Mouse (Mus musculus) G1E (cell line): ENCODE measurements around the gene Tkfc. TPM values are rescaled to one million over a fixed set of nuclear protein-coding genes. Genes with fewer than 3 reads are reported as not detected.

Experiments
- ATAC-seq: 2 replicates; pipeline ENCODE4 v1.8.0; 2016; ENCODE audit warnings: mild to moderate bottlenecking; ENCODE audit not compliant: insufficient number of reproducible peaks, poor library complexity, low FRiP score, severe bottlenecking; ENCODE audit errors: extremely low read depth
- DNase-seq: peaks from one replicate; pipeline ENCODE4 v3.0.0; 2012; ENCODE audit warnings: low spot score
- H3K27me3 ChIP-seq: 2 replicates; pipeline ENCODE4 v1.6.1; 2012; ENCODE audit warnings: mild to moderate bottlenecking, low read length, inconsistent platforms; ENCODE audit not compliant: insufficient read depth
- H3K36me3 ChIP-seq: replicated peaks from 2 replicates; pipeline ENCODE3; 2012; ENCODE audit warnings: mild to moderate bottlenecking, inconsistent platforms
- H3K4me1 ChIP-seq: 2 replicates; pipeline ENCODE4 v1.6.1; 2012; ENCODE audit warnings: low read depth, low read length, inconsistent platforms, mixed read lengths; ENCODE audit not compliant: insufficient read depth
- H3K4me3 ChIP-seq: 2 replicates; pipeline ENCODE4 v1.5.1; 2012; ENCODE audit warnings: low read depth, mild to moderate bottlenecking, inconsistent platforms, low read length, moderate library complexity, mixed read lengths
- H3K9me3 ChIP-seq: replicated peaks from 2 replicates; pipeline ENCODE4 v1.6.1; 2012; ENCODE audit warnings: inconsistent platforms
- CTCF ChIP-seq: IDR thresholded peaks from 2 replicates; pipeline ENCODE4 v1.5.1; 2012; ENCODE audit warnings: low read depth, low read length, inconsistent platforms, mixed read lengths
- GATA1 ChIP-seq: IDR thresholded peaks from 2 replicates; pipeline ENCODE4 v1.6.1; 2012; ENCODE audit warnings: borderline replicate concordance, low read length, inconsistent platforms, mixed read lengths
- GATA2 ChIP-seq: IDR thresholded peaks from 2 replicates; pipeline ENCODE4 v1.6.1; 2012; ENCODE audit warnings: low read depth, low read length, inconsistent platforms, borderline replicate concordance
- POLR2AphosphoS5 ChIP-seq: IDR thresholded peaks from 2 replicates; pipeline ENCODE4 v1.6.1; 2012; ENCODE audit warnings: low read depth, low read length, inconsistent platforms; ENCODE audit not compliant: insufficient replicate concordance
- TAL1 ChIP-seq: conservative IDR thresholded peaks from 2 replicates; pipeline ENCODE4 v1.6.1; 2012; ENCODE audit warnings: low read depth, low read length, inconsistent platforms, mixed read lengths
- polyA plus RNA-seq: library from polyadenylated mRNA; stranded (reverse); fragments of >175 nt; gene quantifications from 2 replicates; pipeline ENCODE4 v1.2.3, GENCODE M21; 2012
- total RNA-seq, 2 experiments: library from RNA; stranded (forward) in 1 of 2; stranded (reverse) in 1 of 2; fragments of 200-1000 nt in 1 of 2; fragments of >200 nt in 1 of 2; fragmentation: Nextera tagmentation in 1 of 2; gene quantifications; 2 replicates each; pipeline ENCODE4 v1.2.3; 2014 to 2017

Tkfc gene
- total RNA-seq (2014; fragmentation: Nextera tagmentation) (10.9 and 11.7 TPM in 2 replicates), total RNA-seq (2017) (6.7 and 6.8 TPM in 2 replicates), polyA plus RNA-seq (2.7 and 4.6 TPM in 2 replicates)

DNA sequence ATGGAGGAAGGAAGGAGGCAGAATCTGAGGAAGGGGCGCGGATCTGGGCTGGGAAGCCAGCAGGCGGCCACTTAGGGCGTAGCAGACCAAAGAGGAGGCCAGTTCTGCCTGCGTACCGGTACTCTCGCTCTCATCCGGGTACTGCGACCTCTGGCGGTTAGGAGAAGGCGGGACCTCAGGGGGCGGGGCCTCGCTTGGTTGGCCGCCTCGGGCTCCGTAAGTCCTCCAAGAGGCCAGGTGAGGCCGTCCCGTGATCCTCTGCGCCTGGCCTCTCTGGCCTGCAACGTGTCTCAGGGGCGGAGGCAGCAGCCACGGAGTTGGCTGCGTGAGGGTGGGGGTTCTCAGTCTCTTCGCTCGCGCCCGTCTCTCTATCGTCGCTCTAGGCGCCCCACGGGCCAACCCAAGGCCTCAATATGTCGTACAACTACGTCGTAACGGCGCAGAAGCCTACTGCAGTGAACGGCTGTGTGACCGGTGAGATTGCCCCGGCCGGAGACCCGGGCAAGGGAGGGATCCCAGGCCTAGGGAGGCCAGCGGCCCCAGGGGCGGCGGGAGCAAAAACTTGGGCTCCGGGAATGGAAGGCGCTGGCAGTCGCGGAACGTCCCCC is at the start of gene Tkfc, which contains the start of gene Ddb1:
Gene Tkfc (minus strand): TSS at position 362 of the 608 bp plus-strand sequence.
Gene Ddb1 (plus strand): TSS at position 35 of the 608 bp plus-strand sequence.
- Histone ChIP-seq H3K27me3 (no peaks in the 10 kb centered on the region), H3K9me3 (no peaks in the 10 kb centered on the region), H3K4me3 (peak within 1 kb of the TSS; percentile 90), H3K4me1 (peaks cover 63% of the 10 kb centered on the region), H3K36me3 (peaks cover 52% of the 10 kb centered on the region)
- ATAC-seq, result peak; percentile 93
- no peak for TF ChIP-seq GATA2
- no peak for TF ChIP-seq GATA1
- TF ChIP-seq CTCF, result no peak
- no peak for TF ChIP-seq POLR2AphosphoS5
- no peak for TF ChIP-seq TAL1
- peak; percentile 91 for DNase-seq

DNA sequence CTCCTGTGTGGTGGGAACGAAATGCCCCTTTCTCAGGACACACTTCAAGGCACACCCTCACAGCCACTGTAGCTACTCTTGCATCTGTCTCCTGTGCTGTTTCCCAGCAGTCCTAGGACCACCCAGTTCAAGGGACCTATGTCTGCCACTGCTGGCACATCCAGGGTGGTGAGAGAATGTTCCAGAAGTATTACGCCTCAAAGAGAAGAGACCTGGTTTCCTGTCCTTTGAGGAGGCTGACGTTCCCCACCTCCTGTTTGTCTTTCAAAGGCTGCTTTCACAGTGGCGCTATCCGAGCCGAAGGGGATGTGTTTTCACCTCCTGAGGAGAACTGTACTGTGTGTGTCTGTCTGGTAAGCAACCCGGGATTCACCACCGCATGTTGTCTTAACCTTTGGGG is 42.7 kb upstream of the Tkfc start:
- TF ChIP-seq CTCF (no peak), POLR2AphosphoS5 (no peak), GATA1 (no peak), GATA2 (no peak), TAL1 (no peak)
- Histone ChIP-seq H3K27me3 (peaks cover 13% of the 10 kb centered on the region; the same call in 1 of the 2 replicates), H3K4me3 (no peak overlapping the region), H3K9me3 (no peaks in the 10 kb centered on the region), H3K4me1 (peaks cover 49% of the 10 kb centered on the region), H3K36me3 (no peaks in the 10 kb centered on the region)
- ATAC-seq (no peak), DNase-seq (no peak)

DNA sequence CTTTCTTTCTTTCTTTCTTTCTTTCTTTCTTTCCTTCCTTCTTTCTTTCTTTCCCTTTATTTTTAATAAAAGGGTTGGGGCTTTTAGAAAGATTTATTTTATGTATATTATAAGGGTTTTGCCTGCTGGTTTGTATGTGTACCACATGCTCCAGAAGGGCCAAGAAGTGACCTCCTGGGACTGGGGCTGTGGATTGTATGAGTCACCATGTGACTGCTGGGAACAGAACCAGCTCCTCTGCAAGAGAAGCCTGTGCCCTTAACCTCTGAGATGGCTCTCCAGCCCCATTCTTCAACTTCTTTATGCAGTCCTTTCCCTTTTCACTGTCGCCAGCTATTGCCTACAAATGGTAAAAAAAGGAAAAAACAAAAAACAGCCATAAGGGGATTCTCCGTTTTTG is 40.2 kb upstream of the Tkfc start:
- ATAC-seq (no peak), DNase-seq (no peak)
- no peaks in the 10 kb centered on the region for H3K9me3 ChIP-seq
- no peak for TF ChIP-seq GATA1
- TF ChIP-seq TAL1, result no peak
- no peak for TF ChIP-seq GATA2
- no peak for TF ChIP-seq CTCF
- no peak for TF ChIP-seq POLR2AphosphoS5
- H3K4me3 ChIP-seq, result no peak overlapping the region
- no peaks in the 10 kb centered on the region for H3K36me3 ChIP-seq
- H3K4me1 ChIP-seq, result peaks cover 53% of the 10 kb centered on the region
- peaks cover 13% of the 10 kb centered on the region; the same call in 1 of the 2 replicates for H3K27me3 ChIP-seq

DNA sequence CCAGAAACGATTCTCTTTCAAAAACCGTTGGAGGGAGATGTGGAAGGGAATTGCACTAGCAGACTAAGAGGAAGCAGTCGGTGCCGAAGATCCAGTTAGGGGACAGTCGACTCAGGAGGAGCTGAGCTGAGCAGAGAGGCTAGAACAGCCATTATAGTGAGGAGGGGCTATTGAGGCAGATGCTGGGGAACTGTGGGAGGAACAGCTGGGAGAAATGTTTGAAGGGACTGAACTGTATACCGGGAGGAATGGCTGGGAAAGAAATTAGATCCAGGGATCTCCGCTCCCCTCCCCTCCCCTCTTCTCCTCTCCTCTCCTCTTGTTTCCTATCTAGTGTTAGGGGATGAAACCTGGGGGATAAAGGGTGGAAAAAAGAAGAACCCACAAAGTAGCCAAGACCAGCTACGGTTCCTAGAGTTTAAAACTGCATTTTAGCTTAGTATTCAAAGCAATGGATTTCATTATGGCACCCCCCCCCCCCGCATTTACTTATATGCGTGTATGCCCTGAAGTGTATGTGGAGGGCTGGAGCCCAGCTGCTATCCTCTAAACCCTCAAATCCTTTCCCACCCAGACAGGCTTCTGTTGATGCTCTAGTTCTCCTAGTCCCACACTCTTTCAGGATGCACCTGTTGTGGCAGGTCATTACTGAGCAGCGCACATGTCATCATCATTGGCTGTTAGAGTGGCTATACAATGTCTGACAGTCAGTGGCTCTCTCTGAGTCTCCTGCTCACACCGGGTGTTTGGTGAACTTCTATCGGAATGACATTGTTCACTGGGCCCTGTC is 35.3 kb upstream of the Tkfc start:
- Histone ChIP-seq H3K36me3 (peaks cover 12% of the 10 kb centered on the region), H3K9me3 (no peaks in the 10 kb centered on the region), H3K27me3 (peaks cover 2% of the 10 kb centered on the region; the same call in 1 of the 2 replicates), H3K4me1 (peaks cover 70% of the 10 kb centered on the region), H3K4me3 (no peak overlapping the region; the same call in 1 of the 2 replicates)
- no peak for DNase-seq
- no peak for ATAC-seq
- no peak for TF ChIP-seq GATA2
- TF ChIP-seq CTCF, result no peak
- TF ChIP-seq POLR2AphosphoS5, result no peak
- no peak for TF ChIP-seq TAL1
- TF ChIP-seq GATA1, result no peak

DNA sequence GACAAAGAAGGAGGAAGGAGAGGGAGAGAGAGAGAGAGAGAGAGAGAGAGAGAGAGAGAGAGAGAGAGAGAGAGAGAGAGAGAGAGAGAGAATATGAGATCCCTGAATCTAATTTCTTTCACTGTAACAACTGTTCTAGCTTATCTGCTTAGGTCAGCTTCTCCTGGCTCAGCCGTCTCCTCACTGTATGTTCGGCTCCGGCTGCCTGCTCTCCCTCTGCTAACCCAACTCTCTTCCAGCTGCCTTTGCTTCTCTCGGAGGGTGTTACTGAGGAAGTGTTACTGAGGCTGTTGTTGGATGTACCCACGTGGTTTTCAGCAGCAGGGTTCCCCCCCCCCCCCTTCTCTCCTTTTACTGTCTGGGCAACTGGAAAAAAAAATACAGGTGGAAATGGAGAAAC is 34.6 kb upstream of the Tkfc start:
- H3K4me3 ChIP-seq, result no peak overlapping the region; the same call in 1 of the 2 replicates
- no peaks in the 10 kb centered on the region for H3K9me3 ChIP-seq
- H3K36me3 ChIP-seq, result peaks cover 15% of the 10 kb centered on the region
- TF ChIP-seq POLR2AphosphoS5, result no peak
- no peak for TF ChIP-seq GATA1
- TF ChIP-seq GATA2, result no peak
- no peak for TF ChIP-seq TAL1
- no peak for TF ChIP-seq CTCF
- H3K27me3 ChIP-seq, result no peaks in the 10 kb centered on the region; the same call in 1 of the 2 replicates
- DNase-seq (peak; percentile 23), ATAC-seq (peak; percentile 57)
- peaks cover 72% of the 10 kb centered on the region for H3K4me1 ChIP-seq

DNA sequence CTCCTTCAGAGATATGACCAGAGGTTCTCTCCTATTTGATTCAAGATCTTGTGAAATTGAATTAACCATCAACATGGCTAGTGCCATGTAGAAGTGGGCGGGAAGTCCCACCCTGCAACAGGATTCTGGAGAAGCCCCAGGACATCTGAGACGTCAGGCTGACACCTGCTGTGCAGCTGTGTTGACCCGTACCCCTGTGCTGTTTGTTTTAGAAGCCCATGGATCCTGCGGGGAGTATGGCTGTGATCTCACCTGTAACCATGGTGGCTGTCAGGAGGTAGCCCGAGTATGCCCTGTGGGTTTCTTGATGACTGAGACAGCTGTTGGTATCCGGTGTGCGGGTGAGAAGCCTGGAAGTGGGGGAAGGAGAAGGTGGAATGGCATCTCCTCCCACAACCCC is 32.4 kb upstream of the Tkfc start:
- no peaks in the 10 kb centered on the region for H3K9me3 ChIP-seq
- DNase-seq, result no peak
- H3K4me3 ChIP-seq, result no peak overlapping the region
- H3K4me1 ChIP-seq, result peaks cover 70% of the 10 kb centered on the region
- H3K36me3 ChIP-seq, result peaks cover 36% of the 10 kb centered on the region
- H3K27me3 ChIP-seq, result no peaks in the 10 kb centered on the region
- no peak for ATAC-seq
- no peak for TF ChIP-seq TAL1
- TF ChIP-seq POLR2AphosphoS5, result no peak
- no peak for TF ChIP-seq CTCF
- TF ChIP-seq GATA1, result no peak
- TF ChIP-seq GATA2, result no peak
